Mouse (Mus musculus): ENCODE results near the gene Adig. TPM values are rescaled to one million over a fixed set of nuclear protein-coding genes. Genes with fewer than 3 reads are reported as not detected.

Gene Adig
- total RNA-seq (2021): 10 to 100 TPM; 15.3 to 22.8 TPM
- long read RNA-seq, experiment 1, transcript Adig-201 (3 exons, 632 nt): major isoform, 7 of 8 reads
- long read RNA-seq, experiment 1, partial matches to known transcripts: 0 of 8 reads
- long read RNA-seq, experiment 1, other reads (novel, unspliced or antisense): 1 of 8 reads
- long read RNA-seq, experiment 2, transcript Adig-201 (3 exons, 632 nt): major isoform, 7 of 9 reads
- long read RNA-seq, experiment 2, partial matches to known transcripts: 0 of 9 reads
- long read RNA-seq, experiment 2, other reads (novel, unspliced or antisense): 2 of 9 reads

DNA sequence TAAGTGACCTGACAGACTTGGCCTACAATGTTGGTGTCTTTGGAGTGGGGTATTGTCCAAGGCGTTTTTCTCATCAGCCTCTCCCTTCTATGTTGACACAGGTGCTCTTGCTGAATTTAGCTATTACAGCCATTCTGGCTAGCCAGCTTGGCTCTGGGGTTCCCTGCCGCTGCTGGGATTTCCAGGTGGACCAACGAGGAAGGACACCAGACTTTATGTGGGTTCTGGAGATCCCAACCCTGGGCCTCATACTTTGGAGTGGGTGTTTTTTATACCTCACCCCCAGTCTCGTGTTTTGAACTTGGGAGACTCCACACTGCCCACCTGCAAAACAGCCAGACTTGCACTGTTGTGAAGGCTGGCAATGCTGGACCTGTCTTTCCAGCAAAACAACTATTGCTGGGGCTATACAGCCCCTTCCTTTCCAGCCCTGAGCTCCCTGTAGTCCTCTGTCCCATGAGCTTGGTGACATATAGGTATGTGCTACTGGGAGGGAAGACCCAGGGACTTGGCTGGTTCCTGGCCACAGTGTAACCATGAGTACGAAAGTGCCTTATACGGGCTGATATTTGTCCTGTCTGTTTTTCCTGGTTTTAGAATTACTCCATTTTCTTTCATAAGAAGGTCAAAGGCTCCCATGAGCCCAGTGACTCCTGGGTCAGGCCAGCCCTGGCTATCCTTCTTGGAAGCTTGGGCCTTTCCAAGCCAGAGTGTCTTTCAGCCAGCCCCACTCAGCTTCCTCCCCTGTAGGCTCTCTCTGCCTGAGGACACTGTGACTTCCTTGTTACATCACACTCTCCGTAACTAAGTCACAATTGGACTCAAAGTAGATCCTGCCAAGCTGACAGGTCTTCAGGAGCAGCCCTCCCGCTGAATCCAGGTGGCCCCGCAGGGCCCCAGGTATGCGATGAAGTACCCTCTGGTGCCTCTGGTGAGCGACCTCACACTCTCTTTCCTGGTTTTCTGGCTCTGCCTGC, at the start of gene Adig:
Gene Adig (plus strand): TSS at position 777 of the 977 bp plus-strand sequence.
- DNase-seq (ENCODE audit: low spot score in 2 of 2): no peak

DNA sequence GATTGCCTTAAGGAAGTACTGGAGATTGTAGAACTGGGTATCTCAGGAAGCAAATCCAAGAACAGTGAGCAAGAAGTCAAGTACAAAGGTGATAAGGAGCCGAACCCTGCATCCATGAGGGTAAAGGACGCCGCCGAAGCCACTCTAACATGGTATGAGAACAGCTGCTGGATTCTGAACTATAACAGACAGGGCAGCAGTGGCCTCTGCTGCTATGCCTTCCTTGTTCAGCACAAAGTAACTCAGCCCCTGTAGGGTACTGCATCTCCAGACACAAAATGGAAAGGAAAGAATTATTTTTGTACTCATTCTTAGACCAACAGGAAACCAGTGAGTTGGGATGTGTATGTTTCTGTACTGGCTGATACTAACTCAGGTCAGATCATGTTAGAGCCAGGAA, 46.0 kb upstream of the Adig start:
- no peak for DNase-seq (ENCODE audit: low spot score in 2 of 2)

DNA sequence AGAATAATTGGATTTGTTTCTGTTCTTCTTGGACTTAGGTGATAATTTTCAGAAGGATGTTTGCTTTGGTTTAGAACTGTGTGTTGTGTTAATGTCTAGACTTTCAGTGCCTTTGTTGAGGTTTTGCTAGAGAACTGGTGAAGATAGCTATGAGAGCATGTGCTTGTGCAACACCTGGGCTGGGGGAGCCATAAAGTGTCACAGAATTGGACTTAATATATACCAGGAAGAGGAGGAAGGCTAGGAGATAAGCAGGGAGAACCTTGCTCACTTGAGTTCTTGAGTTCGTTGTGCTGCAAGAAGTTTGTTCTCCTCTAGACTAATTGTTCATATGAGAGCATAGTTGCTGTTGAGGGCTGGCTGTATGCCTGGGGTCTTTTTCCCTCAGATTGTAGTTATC, 44.8 kb upstream of the Adig start:
- DNase-seq (ENCODE audit: low spot score in 2 of 2): no peak

DNA sequence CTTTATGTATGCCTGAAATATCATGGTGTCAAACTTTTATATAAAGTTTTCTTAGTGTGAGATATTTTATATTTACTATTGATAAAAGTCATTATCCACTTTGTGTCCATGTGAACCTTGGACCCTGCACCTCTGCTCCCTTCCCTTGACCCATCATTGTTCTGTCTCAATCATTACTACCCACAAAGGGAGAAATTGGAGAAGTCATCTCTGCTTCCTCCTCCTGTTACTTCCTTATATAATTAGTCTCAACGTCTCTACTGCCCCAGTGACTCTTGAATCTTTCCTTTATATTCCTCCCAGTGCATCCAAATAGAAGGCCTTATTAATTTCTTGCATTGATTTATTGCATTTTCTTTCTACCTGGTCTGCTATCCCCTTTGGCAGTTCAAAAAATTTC, 40.0 kb upstream of the Adig start:
- DNase-seq (ENCODE audit: low spot score in 2 of 2): no peak

DNA sequence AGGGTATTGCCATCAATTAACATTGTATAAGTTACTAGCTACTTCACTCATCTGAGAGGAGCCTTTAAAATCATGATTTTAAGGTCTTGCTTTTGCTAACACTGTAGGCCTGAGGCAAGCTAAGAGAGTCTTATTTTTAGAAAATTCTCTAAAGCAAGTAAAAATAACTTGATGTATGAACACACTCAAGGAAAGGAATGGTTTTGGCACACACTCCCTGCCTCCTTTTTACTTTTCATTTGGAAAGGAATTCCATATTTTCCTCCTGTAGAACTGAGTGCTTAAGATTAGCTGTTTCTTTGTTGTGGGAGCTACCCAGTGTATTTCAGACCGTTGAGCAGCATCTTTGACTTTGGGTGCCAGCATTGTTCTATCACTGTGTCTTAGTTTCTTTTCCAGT, 28.3 kb upstream of the Adig start:
- DNase-seq (ENCODE audit: low spot score in 2 of 2): no peak

DNA sequence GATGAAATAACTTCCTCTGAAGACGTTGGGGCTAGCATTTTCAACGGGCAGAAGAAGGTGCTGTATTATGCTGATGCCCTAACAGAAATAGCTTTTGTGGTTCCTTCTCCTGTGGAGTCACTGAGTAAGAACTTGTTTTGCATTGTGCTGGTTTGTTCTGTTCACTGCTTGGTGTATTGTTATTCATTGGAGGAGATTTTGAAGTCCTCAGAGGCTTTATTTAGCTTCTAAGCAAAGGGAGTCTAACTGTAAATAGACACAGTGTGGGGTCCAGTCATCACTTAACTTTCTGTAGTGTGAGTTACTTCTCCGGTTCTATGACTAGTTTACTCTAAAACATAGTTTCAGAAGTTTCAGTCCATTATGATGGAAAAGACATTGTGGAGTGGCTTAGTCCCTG, 24.8 kb upstream of the Adig start:
- no peak for DNase-seq (ENCODE audit: low spot score in 2 of 2)

DNA sequence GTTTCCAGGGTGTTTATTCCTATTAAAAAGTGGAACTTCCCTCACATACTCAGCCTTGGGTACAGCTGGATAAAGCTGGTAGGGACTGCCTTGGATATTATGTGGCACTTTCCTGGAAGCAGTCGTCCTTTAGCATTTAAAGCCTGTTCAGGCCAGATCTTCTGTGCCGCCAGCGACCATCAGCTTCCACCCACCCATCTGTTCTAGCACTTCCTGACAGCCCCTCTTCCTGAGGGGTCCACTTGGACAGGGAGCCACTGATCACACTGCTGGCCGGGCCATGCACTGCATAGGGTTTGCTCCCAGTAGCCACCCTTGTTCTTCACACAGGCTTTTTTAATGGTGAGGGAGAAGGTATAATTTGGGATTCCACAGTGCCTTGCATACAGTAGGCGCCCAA, 4.0 kb upstream of the Adig start:
- no peak for DNase-seq (ENCODE audit: low spot score in 2 of 2)

DNA sequence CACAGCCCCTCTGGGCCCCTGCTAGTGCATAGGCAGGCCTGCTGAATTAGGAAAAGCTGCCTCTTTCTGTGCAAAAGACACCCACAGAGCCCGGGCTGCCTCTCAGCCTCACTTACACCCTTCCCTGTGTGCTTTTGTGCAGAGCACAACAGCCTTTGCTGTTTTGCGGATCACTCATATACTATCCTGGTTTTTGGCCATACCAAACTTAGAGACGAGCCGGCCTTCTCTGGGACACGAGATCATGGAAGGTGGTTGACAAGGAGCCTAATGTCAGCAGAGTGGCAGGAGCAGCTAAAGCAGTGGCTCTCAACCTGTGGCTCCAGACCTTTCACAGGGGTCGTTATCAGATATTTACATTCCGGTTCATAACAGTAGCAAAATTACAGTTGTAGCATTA, 814 bp downstream of the Adig start:
- DNase-seq (ENCODE audit: low spot score in 2 of 2): no peak

DNA sequence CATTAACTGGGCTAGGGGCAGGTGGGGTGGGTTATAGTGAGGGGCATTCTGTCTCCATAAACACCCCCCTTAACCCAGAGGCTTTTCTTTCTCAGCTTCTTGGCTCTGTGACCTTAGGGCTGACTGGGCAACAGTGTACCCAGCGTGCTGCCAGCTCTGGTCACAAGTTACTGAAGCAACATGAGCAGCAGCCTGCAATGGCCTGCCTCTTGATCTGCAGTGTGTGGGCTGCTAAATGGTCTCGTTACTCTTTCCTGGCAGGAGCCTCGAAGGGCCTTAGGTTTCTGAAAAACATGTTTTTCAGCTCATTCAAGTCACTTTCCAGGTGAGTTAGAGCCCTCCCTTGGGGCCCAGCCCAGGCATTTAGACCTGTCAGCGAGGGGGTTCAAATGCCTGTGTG, 1.3 kb downstream of the Adig start:
- no peak for DNase-seq (ENCODE audit: low spot score in 2 of 2)

DNA sequence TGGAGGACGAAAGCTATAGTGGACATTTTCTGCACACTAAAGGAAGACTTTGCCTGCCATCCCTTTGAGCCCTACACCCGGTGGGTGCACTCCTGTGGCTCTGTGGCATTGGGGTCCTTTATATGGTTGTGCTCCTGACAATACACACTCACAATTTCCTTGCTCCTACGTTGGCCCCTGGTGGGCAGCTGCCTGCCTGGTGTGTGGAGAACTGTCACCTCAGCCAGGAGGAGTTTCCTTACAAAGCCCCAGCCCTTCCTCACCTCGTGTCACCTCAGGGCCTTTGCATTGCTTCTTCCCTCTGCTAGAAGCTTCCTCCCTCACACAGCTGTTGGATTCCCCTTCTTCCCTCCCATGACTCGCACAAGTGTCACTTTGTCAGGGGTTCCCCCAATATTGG, 4.1 kb downstream of the Adig start:
- DNase-seq (ENCODE audit: low spot score in 2 of 2): no peak

DNA sequence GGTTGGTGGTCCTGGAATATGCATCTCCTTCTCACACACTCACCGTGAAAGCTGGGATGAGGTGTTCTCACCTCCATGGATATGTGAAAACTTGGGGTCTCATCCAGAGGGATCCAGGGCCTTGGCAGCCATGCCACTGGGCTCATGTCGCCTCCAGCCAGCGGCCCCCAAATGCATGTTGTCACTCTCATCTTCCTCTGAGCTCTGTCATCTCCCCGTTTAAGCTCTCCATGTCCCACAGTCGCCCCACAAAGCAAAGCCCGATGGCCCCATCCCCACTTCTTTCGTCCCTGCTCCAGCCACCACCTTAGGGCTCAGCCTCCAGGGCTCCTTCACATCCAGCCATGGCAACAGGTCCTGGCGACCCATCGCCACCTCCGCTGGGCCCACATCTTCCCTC, 4.6 kb downstream of the Adig start:
- DNase-seq (ENCODE audit: low spot score in 2 of 2): peak in 1 of 2 experiments; percentile 1

DNA sequence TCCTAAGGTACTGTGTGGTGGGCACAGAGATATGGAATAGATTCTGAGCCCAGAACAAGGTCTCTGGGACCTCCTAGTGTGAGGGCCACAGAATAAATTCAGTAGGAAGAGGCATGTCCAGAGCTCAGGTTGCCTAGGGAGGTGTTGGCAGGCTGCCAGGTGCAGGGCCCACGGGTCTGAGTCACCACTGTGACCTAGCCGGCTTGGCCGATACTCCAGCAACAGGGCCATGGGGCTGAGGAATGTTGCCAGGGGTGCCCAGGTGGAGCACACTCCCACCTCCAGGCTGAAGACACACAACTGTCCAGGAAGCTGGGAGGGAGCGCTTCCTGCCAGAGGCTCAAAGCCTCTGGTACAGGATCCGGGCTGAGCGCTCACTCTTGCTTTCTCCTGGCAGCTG, 8.3 kb downstream of the Adig start:
- peak in 1 of 2 experiments; percentile 50 for DNase-seq (ENCODE audit: low spot score in 2 of 2)

DNA sequence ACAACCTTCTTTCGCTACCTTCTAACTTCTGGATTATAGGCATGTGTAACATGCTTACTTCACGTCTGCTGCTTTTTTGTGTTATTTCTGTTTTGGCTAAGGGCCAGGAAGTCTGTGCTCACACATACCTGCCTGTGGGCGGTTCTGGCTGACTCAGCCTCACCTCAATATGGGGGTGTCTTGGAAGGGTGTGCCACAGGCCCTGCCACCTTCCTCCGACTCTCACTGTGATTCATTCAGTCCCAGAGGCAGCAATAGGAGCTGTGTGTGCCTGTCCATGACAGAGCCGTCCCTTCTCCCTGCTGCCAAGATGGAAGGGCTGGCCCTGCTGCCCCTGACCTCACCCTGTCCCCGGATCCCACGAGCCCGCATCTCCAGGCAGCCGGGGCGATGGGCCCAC, 10.1 kb downstream of the Adig start, which contains the start of gene Arhgap40:
Gene Arhgap40 (plus strand): TSS at position 269 of the 400 bp plus-strand sequence.
- DNase-seq (ENCODE audit: low spot score in 2 of 2): no peak

DNA sequence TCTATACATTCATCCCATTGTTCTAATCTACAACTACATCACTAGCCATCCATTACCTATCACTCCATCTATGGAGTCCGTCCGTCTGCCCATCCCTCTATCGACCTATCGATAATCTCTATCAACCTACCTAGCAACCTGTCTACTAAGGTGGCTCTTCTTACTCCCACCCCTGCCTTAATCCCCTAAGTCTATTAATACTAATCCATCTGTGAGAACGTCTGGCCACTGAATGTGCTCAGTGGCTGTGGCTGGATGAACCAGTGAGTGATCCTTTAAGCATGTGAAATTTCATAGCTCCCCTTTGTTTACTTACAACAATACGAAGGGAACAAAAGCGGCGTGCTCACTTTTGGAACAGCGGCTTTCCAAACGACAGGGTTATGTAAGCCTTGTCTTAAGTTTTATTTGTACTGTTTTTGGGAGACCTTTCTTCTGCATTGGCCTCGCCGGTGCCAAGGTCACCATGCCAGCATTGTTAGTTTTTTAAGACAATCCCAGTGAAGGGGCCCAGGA, 11.5 kb downstream of the Adig start:
- no peak for DNase-seq (ENCODE audit: low spot score in 2 of 2)

DNA sequence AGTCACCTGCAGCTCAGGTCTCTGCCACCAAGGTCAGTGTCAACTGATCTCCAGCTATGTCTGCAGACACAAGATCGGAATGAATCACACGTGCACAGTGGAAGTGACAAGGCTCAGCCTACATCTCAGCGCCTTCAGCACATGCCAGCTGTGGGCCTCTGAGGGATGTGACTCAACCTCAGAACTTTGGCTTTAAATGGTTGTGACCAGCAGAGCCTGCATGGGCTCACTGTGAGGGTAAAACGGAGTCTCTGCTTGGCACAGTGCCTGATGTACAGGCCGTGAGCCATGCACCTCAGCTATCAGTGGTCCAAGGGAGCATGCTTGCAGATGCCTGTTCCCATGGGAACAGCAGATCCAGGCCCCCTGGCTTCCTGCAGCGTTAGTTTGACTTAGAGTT, 16.2 kb downstream of the Adig start:
- DNase-seq (ENCODE audit: low spot score in 2 of 2): no peak

DNA sequence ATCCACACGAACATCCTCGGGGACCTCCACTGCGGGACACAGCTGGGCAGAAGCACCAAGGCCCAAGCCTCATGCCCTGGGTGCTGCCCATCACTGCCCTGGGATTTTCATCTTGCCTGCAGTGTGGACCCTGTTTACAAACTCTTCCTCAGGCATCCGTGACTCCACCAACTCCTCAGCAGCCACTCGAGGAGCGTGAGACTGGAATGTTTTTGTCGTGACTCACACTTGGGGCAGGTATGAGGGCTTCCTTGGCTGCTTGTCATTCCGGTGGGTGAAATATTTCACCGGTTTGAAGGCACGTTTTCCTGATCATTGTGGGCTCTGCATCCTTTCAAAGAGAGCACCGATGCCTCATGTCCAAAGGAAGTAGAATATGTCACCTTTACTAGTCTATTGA, 16.7 kb downstream of the Adig start:
- DNase-seq (ENCODE audit: low spot score in 2 of 2): no peak

DNA sequence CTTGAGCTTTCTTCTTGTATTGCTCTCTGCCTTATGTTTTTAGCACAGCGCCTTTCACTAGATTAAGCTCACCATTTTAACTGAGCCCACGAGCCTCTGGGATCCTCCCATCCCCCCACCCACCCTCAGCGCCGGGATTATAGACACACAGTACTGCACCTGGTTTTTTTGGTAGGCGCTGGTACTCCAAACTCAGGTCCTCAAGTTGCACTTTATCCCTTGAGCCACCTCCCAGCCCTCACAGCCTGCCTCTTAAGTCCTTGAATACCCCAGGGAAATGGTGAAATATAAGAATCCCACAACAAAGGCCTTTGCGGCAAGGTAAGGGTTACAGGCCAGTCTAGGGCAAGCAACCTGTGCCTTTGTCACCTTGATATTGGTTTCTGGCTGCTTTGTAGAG, 17.4 kb downstream of the Adig start:
- DNase-seq (ENCODE audit: low spot score in 2 of 2): no peak

DNA sequence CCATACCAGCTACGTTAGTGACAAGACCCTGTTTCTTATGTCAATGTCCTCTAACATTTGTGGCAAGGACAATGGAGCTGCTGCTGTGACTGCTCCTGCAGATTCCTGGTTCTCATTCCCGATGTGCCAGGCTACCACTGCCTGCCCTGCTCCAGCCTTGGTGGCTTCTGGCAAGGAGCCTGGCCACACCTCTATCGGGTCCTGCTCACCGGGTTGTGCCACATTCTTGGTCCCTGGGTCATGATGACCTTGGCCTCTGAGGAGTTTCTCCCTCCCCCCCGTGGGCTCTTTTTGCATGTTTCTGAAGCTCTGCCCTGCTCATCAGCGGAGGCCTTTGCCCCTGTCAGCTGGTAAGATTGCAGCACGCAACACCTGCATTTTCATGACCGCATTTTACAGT, 20.6 kb downstream of the Adig start:
- no peak for DNase-seq (ENCODE audit: low spot score in 2 of 2)

DNA sequence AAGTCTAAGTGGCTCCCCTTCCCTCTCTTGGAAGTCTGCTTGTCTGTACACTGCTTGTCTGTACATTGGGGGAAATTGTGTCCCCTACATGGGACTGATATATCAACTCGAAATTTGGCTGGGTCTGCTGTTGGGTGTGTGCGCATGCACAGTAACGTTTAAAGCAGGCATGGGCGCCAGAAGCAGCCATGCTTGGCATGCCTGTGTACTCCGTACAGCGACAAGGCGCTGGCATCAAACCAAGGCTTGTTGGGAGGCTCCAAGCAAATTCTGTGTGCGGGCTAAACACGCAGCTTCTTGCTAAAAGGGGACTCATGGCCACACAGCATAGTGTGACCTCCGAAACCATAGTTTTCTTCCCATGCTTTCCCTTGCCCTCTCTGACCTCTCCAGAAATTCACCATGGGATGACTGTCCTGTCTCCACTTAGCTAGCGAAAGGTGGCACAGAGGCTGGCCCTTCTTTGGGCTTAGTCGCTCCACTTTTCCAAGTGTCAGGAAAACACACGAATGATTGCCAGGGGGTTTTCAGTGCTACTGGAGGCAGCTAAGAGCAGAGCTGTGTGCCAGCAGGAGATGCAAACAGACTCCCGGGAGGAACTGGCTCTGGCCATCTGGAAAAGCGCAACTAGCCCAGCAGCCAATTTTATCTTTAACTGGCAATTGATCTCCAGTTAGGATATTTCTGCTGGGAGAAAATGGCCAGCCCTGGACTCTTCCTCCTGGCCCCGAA, 21.9 kb downstream of the Adig start:
- no peak for DNase-seq (ENCODE audit: low spot score in 2 of 2)

DNA sequence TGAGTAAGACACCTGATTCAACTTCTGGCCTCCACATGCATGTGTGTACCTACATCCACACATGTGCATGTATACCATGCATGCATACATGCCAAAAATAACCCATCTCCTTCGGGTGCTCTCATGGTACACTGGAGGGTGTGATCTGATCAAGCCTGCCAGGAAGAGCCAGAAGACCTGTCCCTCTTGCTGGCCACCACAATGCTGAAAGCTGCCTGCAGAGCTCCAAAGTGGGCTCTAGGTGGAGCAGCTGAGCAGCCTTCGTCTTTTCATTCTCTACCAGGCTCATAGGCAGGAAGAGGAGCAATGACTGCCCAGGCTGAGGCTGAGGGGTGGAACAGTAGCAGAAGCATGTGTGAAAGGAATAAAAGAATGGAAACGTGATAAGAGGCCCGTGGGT, 31.7 kb downstream of the Adig start:
- DNase-seq (ENCODE audit: low spot score in 2 of 2): no peak

DNA sequence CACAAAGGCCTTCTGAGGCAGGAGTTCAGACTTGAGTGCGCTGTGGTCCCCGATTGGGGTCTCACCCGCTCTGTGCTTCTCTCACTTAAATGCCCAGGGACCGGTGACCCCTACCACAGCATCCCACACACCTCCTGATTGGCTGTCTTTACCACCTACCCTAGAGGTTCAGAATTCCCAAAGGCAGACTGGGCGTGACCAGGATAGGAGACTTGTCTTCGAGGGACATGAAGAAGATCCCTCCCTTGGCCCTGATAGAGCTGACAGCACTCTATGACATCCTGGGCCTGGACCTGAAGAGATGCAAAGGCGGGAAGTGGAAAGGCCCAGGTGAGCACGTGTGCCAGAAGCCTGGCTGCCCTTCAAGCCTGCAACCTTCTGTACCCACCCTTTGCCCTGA, 32.1 kb downstream of the Adig start:
- no peak for DNase-seq (ENCODE audit: low spot score in 2 of 2)
